Mouse (Mus musculus) small intestine, adult 10 weeks (tissue): ENCODE data around the gene Hist1h3d. TPM values are rescaled to one million over a fixed set of nuclear protein-coding genes. Genes with fewer than 3 reads are reported as not detected.

Experiments
- polyA plus RNA-seq: library from polyadenylated mRNA; stranded (reverse); fragments of 350-450 nt; fragmentation: Illumina TruSeq; extraction: RNeasy Lipid Tissue Mini Kit (QIAGEN cat#74804); gene quantifications from one replicate; pipeline ENCODE4 v1.2.3, GENCODE M21; 2014; ENCODE audit warnings: low replicate concordance

Gene Hist1h3d
- polyA plus RNA-seq = 1.4 TPM

DNA sequence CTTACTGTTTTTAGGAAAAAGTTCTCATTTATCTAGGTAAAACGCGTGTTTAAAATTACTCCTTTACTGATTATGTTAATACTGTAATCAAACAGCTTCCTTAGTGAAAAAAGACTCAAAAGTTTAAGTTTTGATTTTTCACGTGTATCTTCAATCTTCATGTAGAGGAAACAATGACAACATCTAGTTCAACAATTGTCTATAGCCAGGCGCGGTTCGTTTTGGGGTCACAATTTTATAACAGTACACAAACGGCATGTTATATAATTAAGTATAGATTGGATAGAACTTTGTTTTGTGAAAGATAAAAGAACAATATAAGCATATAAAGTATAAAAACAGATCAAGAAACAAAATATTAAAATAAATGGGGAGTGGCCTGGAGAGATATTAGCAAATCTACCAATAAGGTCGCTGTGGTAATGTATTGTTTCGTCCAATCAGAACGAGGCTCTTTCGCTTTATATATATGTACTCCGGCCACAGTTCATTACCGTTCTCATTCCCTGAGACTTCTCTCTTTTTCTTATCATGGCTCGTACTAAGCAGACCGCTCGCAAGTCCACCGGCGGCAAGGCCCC, at the start of gene Hist1h3d:
Hist1h3d (plus strand) TSS at position 493 of the 581 bp plus-strand sequence.

DNA sequence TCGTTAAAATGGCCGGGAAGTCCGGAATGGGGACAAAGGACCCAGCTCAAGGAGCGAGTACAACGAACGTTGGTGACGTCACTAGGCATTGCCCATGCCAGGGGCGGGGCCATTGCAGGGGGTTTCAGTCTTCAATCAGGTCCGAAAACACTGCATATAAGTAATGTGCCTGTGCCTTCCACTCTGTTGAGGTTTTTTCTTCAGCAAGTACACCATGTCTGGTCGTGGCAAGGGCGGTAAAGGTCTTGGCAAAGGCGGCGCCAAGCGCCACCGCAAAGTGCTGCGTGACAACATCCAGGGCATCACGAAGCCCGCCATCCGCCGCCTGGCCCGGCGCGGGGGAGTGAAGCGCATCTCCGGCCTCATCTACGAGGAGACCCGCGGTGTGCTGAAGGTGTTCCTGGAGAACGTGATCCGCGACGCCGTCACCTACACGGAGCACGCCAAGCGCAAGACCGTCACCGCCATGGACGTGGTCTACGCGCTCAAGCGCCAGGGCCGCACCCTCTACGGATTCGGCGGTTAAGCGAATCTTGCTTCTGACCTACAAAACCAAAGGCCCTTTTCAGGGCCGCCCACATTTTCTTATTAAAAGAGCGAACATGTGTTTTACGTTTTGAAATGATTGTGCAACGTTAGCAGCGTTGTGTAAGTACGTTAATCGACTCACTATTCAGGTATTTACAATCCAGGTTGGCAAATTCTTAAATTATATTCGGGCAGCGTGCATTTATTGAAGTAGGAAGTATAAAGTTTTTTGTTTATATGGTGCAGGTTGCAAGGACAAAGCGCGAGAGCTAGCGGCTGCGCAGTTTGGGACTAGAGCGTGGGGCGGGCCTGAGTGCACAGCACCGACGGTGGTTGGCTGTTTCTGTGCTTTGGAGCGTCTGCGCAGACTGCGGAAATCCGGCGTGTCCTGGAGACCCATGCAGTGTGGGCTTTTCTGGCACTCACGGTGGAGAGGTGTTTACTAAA, 44.4 kb upstream of the Hist1h3d start, which contains the start of gene Hist1h4h:
Hist1h4h (plus strand) TSS at position 150 of the 975 bp plus-strand sequence.

DNA sequence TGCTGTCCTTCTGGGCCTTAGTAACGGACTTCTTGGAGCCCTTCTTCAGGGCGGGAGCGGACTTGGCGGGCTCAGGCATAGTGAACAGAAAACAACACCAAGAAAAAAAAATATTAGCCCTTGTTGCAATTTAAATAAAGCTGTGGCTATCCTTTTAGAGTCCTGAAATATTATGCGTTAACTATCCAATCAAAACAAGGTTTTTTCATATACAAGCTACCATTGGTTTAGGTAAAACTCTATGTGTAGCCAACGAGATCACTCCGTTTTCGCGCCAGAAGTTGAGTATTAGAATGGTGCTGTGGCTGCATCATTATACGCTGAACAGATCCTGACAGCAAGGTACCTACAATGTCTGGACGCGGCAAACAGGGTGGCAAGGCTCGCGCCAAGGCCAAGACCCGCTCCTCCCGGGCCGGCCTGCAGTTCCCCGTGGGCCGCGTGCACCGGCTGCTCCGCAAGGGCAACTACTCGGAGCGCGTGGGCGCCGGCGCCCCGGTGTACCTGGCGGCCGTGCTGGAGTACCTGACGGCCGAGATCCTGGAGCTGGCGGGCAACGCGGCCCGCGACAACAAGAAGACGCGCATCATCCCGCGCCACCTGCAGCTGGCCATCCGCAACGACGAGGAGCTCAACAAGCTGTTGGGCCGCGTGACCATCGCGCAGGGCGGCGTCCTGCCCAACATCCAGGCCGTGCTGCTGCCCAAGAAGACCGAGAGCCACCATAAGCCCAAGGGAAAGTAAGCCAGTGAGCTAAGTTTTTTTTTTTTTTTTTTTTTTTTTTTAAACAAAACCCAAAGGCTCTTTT, 41.8 kb upstream of the Hist1h3d start, which contains the start of gene Hist1h2af:
Hist1h2af (plus strand) TSS at position 347 of the 808 bp plus-strand sequence.

DNA sequence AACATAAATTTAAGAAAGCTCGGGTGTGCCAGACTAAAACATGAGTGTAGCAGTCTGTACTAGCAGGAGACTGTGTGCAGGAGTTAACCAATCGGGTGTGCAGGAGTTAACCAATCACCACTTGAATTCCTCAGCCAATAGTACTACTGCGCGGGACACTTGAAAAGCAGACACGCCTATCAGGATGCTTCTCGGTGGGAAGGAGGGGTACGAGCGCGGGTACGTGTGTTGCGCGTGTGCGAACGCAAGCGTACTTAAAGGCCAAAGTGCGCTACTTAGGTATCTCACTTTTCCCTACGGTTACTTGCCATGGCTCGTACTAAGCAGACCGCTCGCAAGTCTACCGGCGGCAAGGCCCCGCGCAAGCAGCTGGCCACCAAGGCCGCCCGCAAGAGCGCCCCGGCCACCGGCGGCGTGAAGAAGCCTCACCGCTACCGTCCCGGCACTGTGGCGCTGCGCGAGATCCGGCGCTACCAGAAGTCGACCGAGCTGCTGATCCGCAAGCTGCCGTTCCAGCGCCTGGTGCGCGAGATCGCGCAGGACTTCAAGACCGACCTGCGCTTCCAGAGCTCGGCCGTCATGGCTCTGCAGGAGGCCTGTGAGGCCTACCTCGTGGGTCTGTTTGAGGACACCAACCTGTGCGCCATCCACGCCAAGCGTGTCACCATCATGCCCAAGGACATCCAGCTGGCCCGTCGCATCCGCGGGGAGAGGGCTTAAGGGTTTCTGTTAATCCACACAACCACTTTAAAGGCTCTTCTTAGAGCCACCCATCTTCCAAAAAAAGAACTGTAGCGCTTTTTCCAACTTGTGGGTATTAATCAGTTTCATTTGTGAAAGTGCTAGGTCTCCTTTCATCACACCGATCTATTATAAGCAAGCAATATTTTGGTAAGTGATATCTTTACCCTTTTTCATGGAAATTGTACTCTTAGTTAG, 40.2 kb upstream of the Hist1h3d start, which contains the start of gene Hist1h3g:
Hist1h3g (plus strand) TSS at position 286 of the 939 bp plus-strand sequence.

DNA sequence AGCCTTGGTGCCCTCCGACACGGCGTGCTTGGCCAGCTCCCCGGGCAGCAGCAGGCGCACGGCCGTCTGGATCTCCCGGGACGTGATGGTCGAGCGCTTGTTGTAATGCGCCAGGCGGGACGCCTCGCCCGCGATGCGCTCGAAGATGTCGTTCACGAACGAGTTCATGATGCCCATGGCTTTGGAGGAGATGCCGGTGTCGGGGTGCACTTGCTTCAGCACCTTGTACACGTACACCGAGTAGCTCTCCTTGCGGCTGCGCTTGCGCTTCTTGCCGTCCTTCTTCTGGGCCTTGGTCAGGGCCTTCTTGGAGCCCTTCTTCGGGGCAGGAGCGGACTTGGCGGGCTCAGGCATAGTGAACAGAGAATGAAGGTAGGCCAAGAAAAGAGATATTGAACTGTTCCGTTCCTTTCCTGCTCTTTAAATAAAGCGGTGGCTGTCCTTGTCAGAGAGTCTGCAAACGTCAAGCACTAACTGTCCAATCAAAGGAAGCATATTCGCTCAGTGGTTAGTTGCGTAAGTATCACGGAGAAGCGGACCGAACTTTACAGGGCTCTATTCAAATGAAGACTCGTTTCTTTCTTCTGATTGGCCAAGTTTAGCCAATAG, 32.5 kb upstream of the Hist1h3d start, which contains the start of gene Hist1h2bh:
Hist1h2bh (minus strand) TSS at position 394 of the 609 bp plus-strand sequence.

DNA sequence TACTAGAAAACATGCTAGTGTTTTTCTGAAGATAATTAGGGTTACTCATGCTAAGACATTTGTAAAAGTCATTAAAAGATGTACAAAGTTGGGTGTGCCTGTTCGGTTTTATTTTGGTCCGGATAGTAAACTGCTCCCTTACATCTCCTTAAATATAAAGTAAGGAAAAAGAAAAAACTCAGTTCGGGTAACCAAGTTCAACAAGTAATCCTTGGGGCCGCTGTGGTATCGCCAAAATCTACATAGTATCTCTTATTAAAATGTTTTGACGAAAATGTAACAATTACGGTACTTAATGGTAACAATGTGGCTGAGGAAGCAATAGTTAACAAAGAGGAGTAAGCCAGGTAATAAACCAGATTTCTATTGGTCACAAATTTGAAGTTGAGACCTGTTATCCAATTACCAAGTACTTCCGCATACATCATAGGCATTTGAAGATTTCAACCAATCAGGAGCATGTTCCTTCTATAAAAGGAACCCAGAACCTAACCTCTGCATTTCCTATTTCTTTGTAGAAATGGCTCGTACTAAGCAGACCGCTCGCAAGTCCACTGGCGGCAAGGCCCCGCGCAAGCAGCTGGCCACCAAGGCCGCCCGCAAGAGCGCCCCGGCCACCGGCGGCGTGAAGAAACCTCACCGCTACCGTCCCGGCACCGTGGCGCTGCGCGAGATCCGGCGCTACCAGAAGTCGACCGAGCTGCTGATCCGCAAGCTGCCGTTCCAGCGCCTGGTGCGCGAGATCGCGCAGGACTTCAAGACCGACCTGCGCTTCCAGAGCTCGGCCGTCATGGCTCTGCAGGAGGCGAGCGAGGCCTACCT, 31.4 kb upstream of the Hist1h3d start, which contains the start of gene Hist1h3f:
Hist1h3f (plus strand) TSS at position 88 of the 822 bp plus-strand sequence.

DNA sequence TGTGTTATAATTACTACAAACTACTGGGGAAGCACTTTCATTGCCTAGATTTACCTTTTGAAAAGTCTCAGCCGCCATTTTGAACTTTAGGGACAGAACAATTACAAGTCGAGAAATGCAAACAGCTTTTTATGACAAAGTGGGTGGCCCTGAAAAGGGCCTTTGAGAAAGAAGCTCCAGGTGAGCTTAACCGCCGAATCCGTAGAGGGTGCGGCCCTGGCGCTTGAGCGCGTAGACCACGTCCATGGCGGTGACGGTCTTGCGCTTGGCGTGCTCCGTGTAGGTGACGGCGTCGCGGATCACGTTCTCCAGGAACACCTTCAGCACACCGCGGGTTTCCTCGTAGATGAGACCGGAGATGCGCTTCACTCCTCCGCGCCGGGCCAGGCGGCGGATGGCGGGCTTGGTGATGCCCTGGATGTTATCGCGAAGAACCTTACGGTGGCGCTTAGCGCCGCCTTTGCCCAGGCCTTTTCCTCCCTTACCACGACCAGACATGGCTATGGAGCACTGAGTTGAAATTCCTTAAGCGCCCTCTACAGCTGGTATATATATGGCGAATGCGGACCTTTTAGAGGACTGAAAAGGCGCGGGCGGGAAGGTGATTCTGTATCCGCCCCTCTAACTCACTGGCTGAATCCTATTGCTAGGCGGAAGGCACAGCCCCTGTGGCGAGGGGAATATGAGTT, 24.3 kb upstream of the Hist1h3d start, which contains the start of gene Hist1h4f:
Hist1h4f (minus strand) TSS at position 503 of the 689 bp plus-strand sequence.

DNA sequence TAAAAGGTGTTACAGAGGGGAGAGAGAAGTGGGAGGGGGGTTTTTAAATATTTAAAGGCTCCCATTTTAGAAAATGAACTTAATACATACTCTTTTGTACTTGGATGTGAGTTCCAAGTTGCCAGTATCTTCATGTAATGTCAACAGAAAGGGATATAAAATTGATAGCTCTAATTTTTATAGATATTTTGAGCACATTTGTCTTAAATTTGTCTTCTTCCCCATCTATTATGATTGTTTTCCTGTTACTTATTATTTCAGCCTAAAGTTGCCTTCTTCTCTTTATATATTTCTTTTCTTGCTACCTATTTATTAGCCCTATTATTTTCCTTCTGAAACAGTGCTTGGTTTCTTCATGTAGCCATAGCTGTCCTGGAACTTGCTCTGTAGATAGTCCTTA, 22.6 kb upstream of the Hist1h3d start, which contains the start of gene Hist1h1d:
Hist1h1d (plus strand) TSS at position 301 of the 400 bp plus-strand sequence.

DNA sequence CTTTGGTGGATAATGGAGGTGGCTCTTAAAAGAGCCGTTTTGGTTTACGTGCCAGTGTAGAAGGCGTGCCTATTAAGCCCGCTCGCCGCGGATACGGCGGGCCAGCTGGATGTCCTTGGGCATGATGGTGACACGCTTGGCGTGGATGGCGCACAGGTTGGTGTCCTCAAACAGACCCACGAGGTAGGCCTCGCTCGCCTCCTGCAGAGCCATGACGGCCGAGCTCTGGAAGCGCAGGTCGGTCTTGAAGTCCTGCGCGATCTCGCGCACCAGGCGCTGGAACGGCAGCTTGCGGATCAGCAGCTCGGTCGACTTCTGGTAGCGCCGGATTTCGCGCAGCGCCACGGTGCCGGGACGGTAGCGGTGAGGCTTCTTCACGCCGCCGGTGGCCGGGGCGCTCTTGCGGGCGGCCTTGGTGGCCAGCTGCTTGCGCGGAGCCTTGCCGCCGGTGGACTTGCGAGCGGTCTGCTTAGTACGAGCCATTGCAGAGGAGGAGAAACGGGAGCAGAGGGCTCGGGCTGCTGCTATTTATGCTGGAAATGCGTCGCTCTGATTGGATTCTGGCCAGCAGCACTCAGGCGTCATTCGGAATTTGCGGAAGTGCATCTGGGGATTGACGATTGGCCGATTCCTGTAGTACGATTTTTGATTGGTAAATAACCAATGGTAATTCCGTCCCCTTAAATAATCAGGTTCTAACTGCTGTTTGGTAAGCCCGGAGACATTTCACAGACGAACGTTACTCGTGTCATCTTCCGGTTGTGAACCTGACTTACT, 13.5 kb upstream of the Hist1h3d start, which contains the start of gene Hist1h3e:
Hist1h3e (minus strand) TSS at position 487 of the 777 bp plus-strand sequence.

DNA sequence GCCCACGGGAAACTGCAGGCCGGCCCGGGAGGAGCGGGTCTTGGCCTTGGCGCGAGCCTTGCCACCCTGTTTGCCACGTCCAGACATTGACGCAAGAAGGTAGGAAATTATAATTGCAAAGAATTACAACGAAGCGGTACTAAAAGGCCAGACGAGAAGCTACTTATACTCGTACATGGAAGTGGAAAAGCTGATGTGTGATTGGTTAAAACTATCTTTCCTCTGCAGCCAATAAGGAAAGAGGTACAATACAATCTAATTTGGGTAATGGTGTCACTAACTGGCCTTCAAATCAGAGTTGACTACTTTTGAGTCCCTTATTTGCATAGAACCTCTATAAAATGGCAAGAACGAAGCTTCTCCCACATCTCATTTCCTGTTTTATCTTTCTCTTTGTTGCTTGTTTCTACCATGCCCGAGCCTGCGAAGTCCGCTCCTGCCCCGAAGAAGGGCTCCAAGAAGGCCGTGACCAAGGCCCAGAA, 4.5 kb upstream of the Hist1h3d start, which contains the start of the genes Hist1h2ae and Hist1h2bg:
Hist1h2ae (minus strand) TSS at position 199 of the 482 bp plus-strand sequence.
Hist1h2bg (plus strand) TSS at position 375 of the 482 bp plus-strand sequence.

DNA sequence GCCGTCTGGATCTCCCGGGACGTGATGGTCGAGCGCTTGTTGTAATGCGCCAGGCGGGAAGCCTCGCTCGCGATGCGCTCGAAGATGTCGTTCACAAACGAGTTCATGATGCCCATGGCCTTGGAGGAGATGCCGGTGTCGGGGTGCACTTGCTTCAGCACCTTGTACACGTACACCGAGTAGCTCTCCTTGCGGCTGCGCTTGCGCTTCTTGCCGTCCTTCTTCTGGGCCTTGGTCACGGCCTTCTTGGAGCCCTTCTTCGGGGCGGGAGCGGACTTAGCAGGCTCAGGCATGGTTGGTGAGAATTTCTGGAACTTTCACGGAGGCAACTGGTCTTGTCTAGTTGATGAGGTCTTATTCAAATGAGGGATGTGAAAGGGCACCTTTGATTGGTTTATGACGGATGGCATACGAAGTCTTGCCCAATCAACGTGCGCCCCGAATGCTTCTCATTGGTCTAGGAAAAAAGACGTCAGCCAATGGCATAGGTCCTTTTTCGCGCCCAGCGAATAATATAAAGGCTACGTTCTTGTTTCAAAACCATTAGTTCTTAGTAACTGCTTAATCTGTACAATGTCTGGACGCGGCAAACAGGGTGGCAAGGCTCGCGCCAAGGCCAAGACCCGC, 1.6 kb upstream of the Hist1h3d start, which contains the start of the genes Hist1h2bf and Hist1h2ad:
Hist1h2bf (minus strand) TSS at position 299 of the 627 bp plus-strand sequence.
Hist1h2ad (plus strand) TSS at position 484 of the 627 bp plus-strand sequence.

DNA sequence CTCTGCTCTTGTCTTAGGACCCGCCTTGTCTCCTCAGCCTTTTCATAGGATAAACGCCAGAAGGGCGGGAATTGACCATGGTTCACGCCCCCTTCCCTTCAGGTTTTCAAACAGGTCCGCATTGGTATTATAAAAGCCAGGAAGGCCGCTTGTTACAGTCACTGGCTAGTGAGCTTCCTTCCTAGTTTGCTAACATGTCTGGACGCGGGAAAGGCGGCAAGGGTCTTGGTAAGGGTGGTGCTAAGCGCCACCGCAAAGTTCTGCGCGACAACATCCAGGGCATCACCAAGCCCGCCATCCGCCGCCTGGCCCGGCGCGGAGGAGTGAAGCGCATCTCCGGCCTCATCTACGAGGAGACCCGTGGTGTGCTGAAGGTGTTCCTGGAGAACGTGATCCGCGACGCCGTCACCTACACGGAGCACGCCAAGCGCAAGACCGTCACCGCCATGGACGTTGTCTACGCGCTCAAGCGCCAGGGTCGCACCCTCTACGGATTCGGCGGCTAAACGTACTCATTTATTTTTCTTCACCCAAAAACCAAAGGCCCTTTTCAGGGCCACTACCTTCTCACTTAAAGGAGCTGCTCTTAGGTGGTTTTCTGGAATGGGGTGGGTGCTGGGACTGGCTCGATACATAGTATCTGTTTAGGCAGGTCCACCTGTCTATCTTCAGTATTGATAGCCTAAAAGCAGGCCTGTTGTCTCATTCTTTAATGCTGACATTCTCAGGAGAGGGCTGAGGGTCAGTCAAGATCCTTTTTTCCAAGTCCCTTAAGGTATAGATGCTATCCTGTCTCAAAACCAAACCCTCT, 6.0 kb downstream of the Hist1h3d start, which contains the start of gene Hist1h4d:
Hist1h4d (plus strand) TSS at position 191 of the 811 bp plus-strand sequence.

DNA sequence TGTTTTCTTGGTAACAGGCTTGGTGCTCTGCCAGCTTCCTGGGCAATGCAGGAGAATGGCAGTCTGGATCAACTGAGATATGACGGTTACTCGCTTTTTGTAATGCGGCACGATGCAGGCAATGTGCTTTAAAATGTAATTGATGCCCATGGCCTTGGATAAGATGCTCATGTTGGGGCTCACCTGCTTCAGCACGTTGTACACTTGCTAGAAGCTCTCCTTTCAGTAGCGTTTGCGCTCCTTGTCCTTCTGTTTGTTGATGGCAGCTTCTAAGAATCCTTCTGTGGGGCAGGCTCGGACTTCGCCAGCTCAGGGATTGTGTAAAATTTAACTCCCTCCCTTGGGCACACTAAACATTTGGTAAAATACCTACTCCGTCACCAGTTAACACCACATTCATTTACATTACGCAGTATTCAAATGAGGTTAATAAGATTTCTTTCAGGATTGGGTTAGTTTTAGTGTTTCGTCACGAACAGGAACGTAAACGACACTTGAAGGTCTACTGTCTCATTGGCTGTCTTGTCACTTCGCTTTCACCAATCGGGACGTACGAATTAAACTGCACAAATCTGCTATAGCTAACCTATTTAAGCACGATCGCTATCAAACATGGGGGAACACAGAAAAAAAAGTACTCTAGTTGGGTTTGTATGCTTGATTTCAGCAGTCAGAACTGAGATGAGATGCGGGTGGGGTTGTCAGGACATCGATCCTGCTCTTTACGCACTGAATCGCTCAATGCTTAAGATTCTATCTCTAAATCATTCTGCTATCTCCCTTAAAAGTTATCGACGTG, 45.4 kb downstream of the Hist1h3d start, which contains the start of gene Hist1h2be:
Hist1h2be (minus strand) TSS at position 392 of the 799 bp plus-strand sequence.

DNA sequence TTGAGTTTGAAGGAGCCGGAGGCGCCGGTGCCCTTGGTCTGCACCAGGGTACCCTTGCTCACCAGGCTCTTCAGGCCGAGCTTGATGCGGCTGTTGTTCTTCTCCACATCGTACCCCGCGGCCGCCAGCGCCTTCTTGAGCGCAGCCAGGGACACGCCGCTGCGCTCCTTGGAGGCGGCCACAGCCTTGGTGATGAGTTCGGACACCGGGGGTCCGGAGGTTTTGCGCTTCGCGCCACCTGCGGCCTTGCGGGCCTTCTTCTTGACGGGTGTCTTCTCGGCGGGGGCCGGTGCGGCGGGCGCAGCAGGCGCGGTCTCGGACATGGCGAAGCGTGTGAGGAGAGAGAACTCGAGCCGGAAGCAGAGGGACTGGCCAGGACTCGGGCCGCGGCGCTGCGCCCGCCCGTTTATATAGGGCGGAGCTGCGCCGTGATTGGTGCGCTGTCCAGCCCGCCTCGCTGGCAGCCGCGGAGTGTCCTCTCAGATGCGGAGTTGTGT, 46.7 kb downstream of the Hist1h3d start, which contains the start of gene Hist1h1e:
Hist1h1e (minus strand) TSS at position 384 of the 497 bp plus-strand sequence.

